Mouse (Mus musculus): Measurements from ENCODE around the gene Pdzd8. TPM values are rescaled to one million over a fixed set of nuclear protein-coding genes. Genes with fewer than 3 reads are reported as not detected.

The Pdzd8 gene
- polyA plus RNA-seq, 1 experiment: 19.9 TPM

DNA sequence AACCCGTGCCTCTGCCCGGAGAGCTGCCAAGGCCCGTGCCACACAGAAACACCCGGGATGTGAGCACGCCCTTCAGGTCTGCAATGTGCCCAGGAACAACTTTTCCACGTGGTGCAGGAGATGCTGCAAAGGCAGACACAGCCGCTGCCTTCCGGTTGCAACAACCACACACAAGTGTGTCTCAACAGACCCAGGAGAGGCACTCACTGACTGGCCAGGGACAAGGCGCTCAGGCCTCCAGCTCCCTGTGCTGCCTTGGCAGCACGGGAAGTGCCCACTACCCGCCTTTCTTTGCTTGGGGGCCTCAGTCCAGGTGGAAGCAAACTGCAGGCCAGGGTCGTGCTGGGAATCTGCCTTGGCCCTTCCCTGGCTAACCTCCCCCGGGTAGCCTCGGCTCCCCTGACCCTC, 1.3 kb downstream of the Pdzd8 start:
- Histone ChIP-seq H3K27ac (ENCODE audit: insufficient read depth, low read depth, low read length) (no peak overlapping the region), H3K4me3 (ENCODE audit: insufficient read depth, low read length) (peak overlapping the region; percentile 86), H3K4me1 (ENCODE audit: control insufficient read depth, insufficient read depth, low read length) (peaks cover 3% of the 10 kb centered on the region)
- TF ChIP-seq CTCF (IDR thresholded peaks at IDR 0.05; ENCODE audit: low read depth, low read length) (peak; percentile 18; the same call in 1 of the 2 replicates), POLR2A (IDR thresholded peaks at IDR 0.05; ENCODE audit: borderline replicate concordance, low read depth, low read length) (no peak)

DNA sequence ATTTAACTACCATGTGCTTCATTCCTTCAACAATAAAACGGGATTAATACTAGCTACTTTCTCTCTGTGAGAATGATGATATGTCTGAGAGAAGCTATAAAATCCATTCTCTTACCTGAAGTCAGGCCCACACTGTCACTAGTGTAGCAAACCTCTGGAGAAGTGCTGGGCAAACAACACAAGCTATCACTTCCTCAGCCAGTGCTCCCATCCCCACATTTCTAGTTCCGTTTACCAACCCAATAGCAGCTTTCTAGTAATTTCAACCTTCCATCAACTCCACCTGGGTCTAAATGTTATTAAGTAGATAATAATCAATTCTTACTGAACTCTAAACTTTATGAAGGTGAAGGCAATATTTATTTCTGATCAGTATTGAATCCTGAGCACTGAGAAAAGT, 2.6 kb downstream of the Pdzd8 start:
- H3K4me3 ChIP-seq (ENCODE audit: insufficient read depth, low read length): no peak overlapping the region
- H3K4me1 ChIP-seq (ENCODE audit: control insufficient read depth, insufficient read depth, low read length): peaks cover 5% of the 10 kb centered on the region
- H3K27ac ChIP-seq (ENCODE audit: insufficient read depth, low read depth, low read length): no peak overlapping the region
- TF ChIP-seq CTCF (IDR thresholded peaks at IDR 0.05; ENCODE audit: low read depth, low read length) (no peak), POLR2A (IDR thresholded peaks at IDR 0.05; ENCODE audit: borderline replicate concordance, low read depth, low read length) (no peak)

DNA sequence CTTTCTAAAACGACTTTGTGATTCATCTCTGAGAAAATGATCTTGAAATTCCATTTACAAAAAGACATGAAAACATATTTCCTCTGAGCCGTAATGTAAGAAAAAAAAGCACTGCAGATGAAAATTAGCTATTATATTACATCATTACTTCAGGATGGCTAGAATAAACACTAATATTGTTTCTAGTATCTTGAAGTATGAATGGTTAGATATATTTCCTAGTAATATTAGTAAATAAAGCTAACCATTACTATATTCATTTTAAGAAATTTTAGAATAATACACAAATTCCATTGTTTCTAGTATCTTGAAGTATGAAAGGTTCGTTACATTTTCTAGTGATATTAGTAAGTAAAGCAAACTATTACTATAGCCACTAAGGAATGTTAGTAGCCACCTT, 5.7 kb downstream of the Pdzd8 start:
- Histone ChIP-seq H3K4me1 (ENCODE audit: control insufficient read depth, insufficient read depth, low read length) (peaks cover 14% of the 10 kb centered on the region), H3K4me3 (ENCODE audit: insufficient read depth, low read length) (no peak overlapping the region), H3K27ac (ENCODE audit: insufficient read depth, low read depth, low read length) (no peak overlapping the region)
- TF ChIP-seq POLR2A (IDR thresholded peaks at IDR 0.05; ENCODE audit: borderline replicate concordance, low read depth, low read length) (no peak), CTCF (IDR thresholded peaks at IDR 0.05; ENCODE audit: low read depth, low read length) (no peak)

DNA sequence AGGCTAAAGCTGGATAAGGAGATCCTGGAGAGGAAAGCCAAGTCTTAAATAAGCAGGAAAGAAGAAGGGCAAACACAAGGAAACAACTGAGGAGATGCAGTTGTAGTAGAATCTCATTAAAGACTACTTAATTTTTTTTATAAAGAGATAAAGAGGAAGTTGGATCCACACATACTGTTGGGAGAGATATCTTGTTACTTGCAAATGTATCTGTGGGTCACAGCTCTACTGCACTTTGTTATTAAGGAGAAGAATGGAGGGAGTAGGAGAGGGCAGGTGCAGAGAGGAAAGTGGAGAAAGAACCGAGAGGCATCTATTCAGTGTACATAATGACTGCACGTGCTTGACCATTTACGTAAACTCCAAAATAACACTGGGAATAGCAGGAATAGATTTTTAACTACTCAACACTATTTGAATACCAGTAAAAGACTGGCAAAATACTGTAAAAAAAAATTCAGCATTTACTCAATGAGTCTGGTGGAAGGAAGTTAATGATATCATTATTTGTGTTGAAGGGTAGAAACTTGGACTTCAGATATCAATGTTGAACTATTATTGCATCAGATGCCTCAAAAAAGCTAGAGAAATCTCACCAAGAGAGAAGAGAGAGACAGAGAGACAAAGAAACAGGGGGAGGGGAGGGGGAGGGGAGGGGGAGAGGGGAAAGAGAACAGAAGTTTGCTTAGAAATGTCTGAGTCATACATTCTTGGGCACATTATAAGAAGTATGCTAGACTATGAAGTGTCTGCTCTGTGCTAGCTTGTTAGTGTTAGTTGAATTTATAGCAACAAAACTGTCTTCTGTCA, 7.5 kb downstream of the Pdzd8 start:
- Histone ChIP-seq H3K4me1 (ENCODE audit: control insufficient read depth, insufficient read depth, low read length) (peaks cover 14% of the 10 kb centered on the region), H3K4me3 (ENCODE audit: insufficient read depth, low read length) (no peak overlapping the region), H3K27ac (ENCODE audit: insufficient read depth, low read depth, low read length) (no peak overlapping the region)
- TF ChIP-seq CTCF (IDR thresholded peaks at IDR 0.05; ENCODE audit: low read depth, low read length): no peak
- TF ChIP-seq POLR2A (IDR thresholded peaks at IDR 0.05; ENCODE audit: borderline replicate concordance, low read depth, low read length): no peak

DNA sequence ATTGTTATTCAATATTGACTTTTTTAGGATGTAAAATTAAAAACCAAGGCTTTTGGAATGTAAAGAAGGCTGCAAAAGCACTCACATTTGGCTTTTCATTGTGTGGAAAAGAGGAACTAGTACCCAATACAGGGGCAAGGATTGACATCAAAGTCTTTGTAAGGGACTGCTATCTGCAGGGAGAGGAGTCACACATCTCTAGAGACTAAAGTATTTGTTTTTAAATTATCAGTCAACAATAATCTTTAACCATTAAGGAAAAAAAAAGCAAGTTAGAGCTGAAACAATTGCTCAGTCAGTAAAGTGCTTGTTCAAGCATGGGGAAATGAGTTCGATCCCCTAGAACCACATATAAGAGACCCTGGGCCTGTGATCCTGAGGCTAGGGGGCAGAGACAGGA, 8.9 kb downstream of the Pdzd8 start:
- no peak overlapping the region for H3K4me3 ChIP-seq (ENCODE audit: insufficient read depth, low read length)
- no peak for TF ChIP-seq CTCF (IDR thresholded peaks at IDR 0.05; ENCODE audit: low read depth, low read length)
- TF ChIP-seq POLR2A (IDR thresholded peaks at IDR 0.05; ENCODE audit: borderline replicate concordance, low read depth, low read length): no peak
- H3K4me1 ChIP-seq (ENCODE audit: control insufficient read depth, insufficient read depth, low read length): peaks cover 14% of the 10 kb centered on the region
- no peak overlapping the region for H3K27ac ChIP-seq (ENCODE audit: insufficient read depth, low read depth, low read length)

DNA sequence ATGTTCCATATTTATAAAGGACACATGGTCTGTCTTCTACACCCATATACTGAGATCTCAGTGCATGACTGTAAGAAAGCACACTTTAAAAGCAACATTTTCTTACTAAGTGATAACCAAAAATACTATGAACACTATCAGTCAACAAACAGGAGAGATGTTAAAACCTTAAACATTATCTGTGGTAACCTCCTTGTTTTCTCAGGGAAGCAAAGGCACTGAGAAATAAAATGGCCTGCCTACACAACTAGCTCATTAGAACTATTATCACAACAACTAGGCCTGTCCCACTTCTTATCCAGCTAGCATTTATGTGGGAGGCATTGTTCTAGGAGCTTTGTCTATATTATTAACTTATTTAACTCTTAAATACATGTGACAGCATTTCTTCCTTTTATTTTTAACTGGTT, 14.8 kb downstream of the Pdzd8 start:
- H3K4me1 ChIP-seq (ENCODE audit: control insufficient read depth, insufficient read depth, low read length): no peaks in the 10 kb centered on the region
- no peak overlapping the region for H3K27ac ChIP-seq (ENCODE audit: insufficient read depth, low read depth, low read length)
- H3K4me3 ChIP-seq (ENCODE audit: insufficient read depth, low read length): no peak overlapping the region
- TF ChIP-seq POLR2A (IDR thresholded peaks at IDR 0.05; ENCODE audit: borderline replicate concordance, low read depth, low read length) (no peak), CTCF (IDR thresholded peaks at IDR 0.05; ENCODE audit: low read depth, low read length) (no peak)

DNA sequence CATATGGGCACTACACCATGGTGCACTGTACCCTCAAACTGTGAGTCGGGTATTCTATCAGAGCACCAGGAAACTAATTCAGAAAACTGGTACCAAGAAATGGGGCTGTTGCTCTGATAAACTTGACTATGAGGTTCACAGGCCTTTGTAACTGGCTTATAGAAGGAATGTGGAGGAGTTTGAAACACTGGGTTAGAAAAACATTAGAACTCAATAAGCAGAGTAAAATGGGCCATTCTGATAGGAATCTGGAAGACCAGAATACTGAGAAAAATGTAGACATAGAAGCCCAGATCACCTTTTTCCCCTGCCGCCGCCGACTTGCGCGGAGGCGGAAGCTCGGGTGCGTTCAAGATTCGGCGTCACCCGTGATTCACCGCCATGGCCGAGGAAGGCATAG, 23.6 kb downstream of the Pdzd8 start, which contains the start of gene Rps12-ps3:
TSS of gene Rps12-ps3 (plus strand) at position 301 of the 400 bp plus-strand sequence.
- Histone ChIP-seq H3K4me1 (ENCODE audit: control insufficient read depth, insufficient read depth, low read length) (no peaks in the 10 kb centered on the region), H3K27ac (ENCODE audit: insufficient read depth, low read depth, low read length) (no peak within 1 kb of the TSS), H3K4me3 (ENCODE audit: insufficient read depth, low read length) (no peak within 1 kb of the TSS)
- TF ChIP-seq CTCF (IDR thresholded peaks at IDR 0.05; ENCODE audit: low read depth, low read length) (no peak), POLR2A (IDR thresholded peaks at IDR 0.05; ENCODE audit: borderline replicate concordance, low read depth, low read length) (no peak)

DNA sequence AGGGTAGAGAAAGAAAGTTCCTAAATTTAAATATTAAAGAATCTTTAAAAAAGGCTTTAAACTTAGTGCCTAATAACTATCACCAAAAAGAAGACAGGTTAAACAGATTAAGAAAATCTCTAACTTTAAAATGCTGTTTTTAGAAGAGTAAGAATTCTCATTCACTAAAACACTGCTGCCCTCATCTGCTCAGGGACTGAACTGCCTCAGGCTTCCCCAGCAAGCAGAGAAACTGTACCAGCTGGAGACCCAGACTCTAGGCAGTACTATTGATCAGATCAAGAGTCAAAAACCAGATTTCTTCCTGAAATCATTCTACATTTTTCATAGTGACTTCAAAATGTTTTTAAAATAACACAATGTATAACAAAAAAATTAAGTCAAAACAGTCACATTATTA, 29.0 kb downstream of the Pdzd8 start:
- Histone ChIP-seq H3K4me1 (ENCODE audit: control insufficient read depth, insufficient read depth, low read length) (peaks cover 4% of the 10 kb centered on the region), H3K4me3 (ENCODE audit: insufficient read depth, low read length) (no peak overlapping the region), H3K27ac (ENCODE audit: insufficient read depth, low read depth, low read length) (no peak overlapping the region)
- no peak for TF ChIP-seq POLR2A (IDR thresholded peaks at IDR 0.05; ENCODE audit: borderline replicate concordance, low read depth, low read length)
- no peak for TF ChIP-seq CTCF (IDR thresholded peaks at IDR 0.05; ENCODE audit: low read depth, low read length)

DNA sequence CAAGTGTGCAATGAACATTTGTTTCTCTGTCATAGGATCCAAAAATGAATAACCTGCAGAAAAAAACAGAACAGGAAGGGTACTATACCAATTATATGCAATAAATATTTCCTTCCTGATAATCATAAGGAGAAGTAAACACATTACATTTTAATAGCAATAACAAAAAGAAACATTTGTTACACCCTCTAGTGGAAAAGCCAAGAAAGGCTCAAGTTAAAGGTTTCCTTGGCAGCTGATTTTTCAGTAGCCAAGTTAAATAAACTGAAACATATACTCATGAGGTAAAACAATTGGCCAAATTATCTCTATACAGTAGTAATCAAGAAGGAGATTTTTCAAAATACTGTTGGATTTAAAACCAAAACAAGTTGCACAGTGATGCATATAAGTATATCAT, 30.3 kb downstream of the Pdzd8 start:
- H3K27ac ChIP-seq (ENCODE audit: insufficient read depth, low read depth, low read length): no peak overlapping the region
- no peak for TF ChIP-seq POLR2A (IDR thresholded peaks at IDR 0.05; ENCODE audit: borderline replicate concordance, low read depth, low read length)
- peaks cover 11% of the 10 kb centered on the region for H3K4me1 ChIP-seq (ENCODE audit: control insufficient read depth, insufficient read depth, low read length)
- no peak overlapping the region for H3K4me3 ChIP-seq (ENCODE audit: insufficient read depth, low read length)

DNA sequence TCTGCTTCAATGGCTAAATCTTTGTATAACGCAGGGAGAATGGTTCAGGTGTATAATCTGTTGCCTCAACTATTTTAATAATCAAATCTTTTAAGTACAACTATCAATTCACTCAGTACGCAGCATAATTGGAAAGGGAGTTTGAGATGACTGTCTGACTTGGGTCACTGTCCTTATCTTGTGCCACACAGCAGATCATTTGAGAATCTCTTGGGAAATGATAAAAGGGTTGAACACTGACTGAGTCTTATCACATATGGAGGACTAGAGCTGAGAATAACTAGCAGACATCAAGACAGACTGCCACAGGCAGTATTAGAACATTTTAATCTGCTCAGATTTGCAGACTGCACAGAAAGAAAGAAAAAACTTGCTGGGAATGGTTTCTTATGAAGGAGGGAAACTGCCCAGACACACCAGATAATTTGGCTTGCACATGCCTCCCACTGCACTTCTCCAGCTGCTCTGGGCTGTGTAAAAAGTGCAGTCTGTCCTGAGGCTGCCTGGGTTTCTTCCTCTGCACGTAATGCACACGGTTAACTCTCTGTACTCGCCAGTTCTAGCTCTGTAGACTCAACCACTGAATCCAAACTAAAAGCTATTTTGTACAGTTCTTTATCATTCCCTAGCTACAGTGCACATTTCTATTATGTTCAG, 53.3 kb downstream of the Pdzd8 start:
- H3K27ac ChIP-seq (ENCODE audit: insufficient read depth, low read depth, low read length): no peak overlapping the region
- no peak overlapping the region for H3K4me3 ChIP-seq (ENCODE audit: insufficient read depth, low read length)
- no peaks in the 10 kb centered on the region for H3K4me1 ChIP-seq (ENCODE audit: control insufficient read depth, insufficient read depth, low read length)
- TF ChIP-seq POLR2A (IDR thresholded peaks at IDR 0.05; ENCODE audit: borderline replicate concordance, low read depth, low read length) (no peak), CTCF (IDR thresholded peaks at IDR 0.05; ENCODE audit: low read depth, low read length) (no peak)

Data from bone marrow macrophage, adult 2 months (primary cell).